Mouse (Mus musculus) intestine, embryonic 16.5 days (tissue): ENCODE measurements at regions not wholly inside any gene's neighbourhood (a gene's known extent, or its start where the extent isn't known, plus 50 kb on each side); places are given as distances from the start of the nearest gene placed in this dataset.

Experiments
- ATAC-seq: fragments of 200-750 bp; cut with Nextera tagmentation; 2 replicates; pipeline ENCODE4 v1.8.0; 2017; ENCODE audit warnings: moderate TSS enrichment, moderate library complexity
- H3K27ac ChIP-seq: fragments of 300-500 bp; sonication (generic); 2 replicates; pipeline ENCODE4 v1.5.1; 2014; ENCODE audit warnings: mild to moderate bottlenecking, low read length
- H3K27me3 ChIP-seq: fragments of 300-500 bp; sonication (generic); replicated peaks from 2 replicates; pipeline ENCODE4 v1.6.1; 2014; ENCODE audit warnings: low read length, control low read depth, mixed read lengths; ENCODE audit not compliant: control insufficient read depth, insufficient read depth
- H3K36me3 ChIP-seq: fragments of 300-500 bp; sonication (generic); 2 replicates; pipeline ENCODE4 v1.6.1; 2014; ENCODE audit warnings: low read length, control low read depth; ENCODE audit not compliant: control insufficient read depth, insufficient read depth
- H3K4me1 ChIP-seq: fragments of 300-500 bp; sonication (generic); 2 replicates; pipeline ENCODE4 v1.6.1; 2014; ENCODE audit warnings: low read length, control low read depth, mixed read lengths; ENCODE audit not compliant: control insufficient read depth, insufficient read depth
- H3K4me2 ChIP-seq: fragments of 300-500 bp; sonication (generic); 2 replicates; pipeline ENCODE4 v1.6.1; 2014; ENCODE audit warnings: low read depth, low read length, control low read depth
- H3K4me3 ChIP-seq: fragments of 300-500 bp; sonication (generic); 2 replicates; pipeline ENCODE4 v1.5.1; 2014; ENCODE audit warnings: mild to moderate bottlenecking, low read length
- H3K9ac ChIP-seq: fragments of 300-500 bp; sonication (generic); 2 replicates; pipeline ENCODE4 v1.6.1; 2014; ENCODE audit warnings: low read depth, low read length
- H3K9me3 ChIP-seq: fragments of 300-500 bp; sonication (generic); 2 replicates; pipeline ENCODE4 v1.6.1; 2016; ENCODE audit warnings: low read length, control low read depth; ENCODE audit not compliant: control insufficient read depth
- WGBS: fragments of 180-500 bp; shearing (Covaris S2); extraction: QIAGEN DNeasy Blood & Tissue Kit; methylation state at CpG from one replicate; pipeline ENCODE4 v1.1.7; 2014; 5-methylcytosine and 5-hydroxymethylcytosine counted together

DNA sequence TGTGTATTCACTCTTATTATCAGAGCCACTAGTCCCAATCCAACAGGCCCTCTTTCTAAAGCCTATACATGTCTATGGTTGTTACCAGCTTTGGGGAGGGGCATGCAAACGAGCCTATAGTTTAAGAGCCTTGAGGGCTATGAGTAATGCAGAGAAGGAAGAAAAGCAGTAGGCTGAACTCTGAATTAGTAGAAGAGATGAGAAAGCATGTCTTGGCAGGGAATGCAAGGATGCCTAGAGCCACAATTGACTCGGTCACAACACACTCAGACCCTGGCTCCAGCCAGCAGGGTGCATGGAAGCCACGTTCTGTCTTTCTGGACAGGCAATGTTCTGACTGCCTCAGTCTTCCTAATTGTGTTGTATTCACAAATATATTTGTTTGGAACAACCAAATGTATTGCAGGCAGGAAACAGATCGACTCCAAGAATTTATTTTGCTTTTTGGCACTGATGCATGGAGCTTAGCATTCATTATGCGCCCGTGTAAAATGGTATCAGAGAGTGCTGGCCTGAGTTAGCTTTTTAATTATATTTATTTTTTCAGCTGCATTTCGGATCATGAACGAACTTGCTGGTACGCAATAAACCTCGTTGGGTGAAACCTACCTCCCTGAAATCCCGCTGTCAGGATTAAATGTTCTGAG is 110.2 kb downstream of the Rybp start:
- no peak for ATAC-seq
- Histone ChIP-seq H3K36me3 (no peaks in the 10 kb centered on the region), H3K9ac (no peak overlapping the region), H3K9me3 (no peaks in the 10 kb centered on the region), H3K27ac (no peak overlapping the region), H3K4me1 (peaks cover 6% of the 10 kb centered on the region), H3K27me3 (no peaks in the 10 kb centered on the region), H3K4me3 (no peak overlapping the region), H3K4me2 (no peak overlapping the region)
- WGBS = 87% methylated on average over 11 of the region's 11 CpGs

GRCm38 (mm10) chr6:100170711-100171348 is 116.5 kb downstream of the Rybp start:
- Histone ChIP-seq H3K9ac (peak overlapping the region; percentile 42), H3K4me3 (no peak overlapping the region), H3K36me3 (no peaks in the 10 kb centered on the region), H3K27ac (no peak overlapping the region), H3K4me1 (peaks cover 7% of the 10 kb centered on the region), H3K9me3 (no peaks in the 10 kb centered on the region), H3K27me3 (no peaks in the 10 kb centered on the region), H3K4me2 (peak overlapping the region; percentile 17; the same call in 1 of the 2 replicates)
- 20% methylated on average over 22 of the region's 22 CpGs for WGBS
- no peak; the same call in 1 of the 2 replicates for ATAC-seq

DNA sequence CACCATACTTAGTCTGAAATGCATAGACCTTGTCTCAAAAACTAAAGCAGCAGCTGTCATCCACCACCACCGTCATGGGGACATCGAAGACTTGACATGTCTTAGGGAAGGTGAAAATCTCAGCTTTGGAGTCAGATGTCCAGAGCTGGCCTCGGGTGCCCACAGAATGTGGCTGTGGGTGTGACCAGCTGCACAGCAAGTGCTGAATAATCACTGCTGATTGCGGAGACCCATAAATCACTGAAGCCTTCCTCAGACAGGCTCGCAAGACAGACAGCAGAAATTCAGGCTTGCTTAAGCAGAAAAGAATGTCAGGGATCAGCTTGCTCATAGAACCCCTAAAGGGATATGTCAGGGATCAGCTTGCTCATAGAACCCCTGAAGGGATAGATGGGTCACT is 120.0 kb downstream of the Rybp start:
- Histone ChIP-seq H3K36me3 (no peaks in the 10 kb centered on the region), H3K9me3 (no peaks in the 10 kb centered on the region), H3K4me2 (no peak overlapping the region), H3K4me1 (peaks cover 20% of the 10 kb centered on the region), H3K27me3 (no peaks in the 10 kb centered on the region), H3K4me3 (no peak overlapping the region), H3K9ac (no peak overlapping the region), H3K27ac (no peak overlapping the region)
- no peak for ATAC-seq
- WGBS = 41% methylated on average over 5 of the region's 5 CpGs

GRCm38 (mm10) chr6:100165746-100166145 is 121.5 kb downstream of the Rybp start:
- Histone ChIP-seq H3K4me2 (no peak overlapping the region), H3K36me3 (no peaks in the 10 kb centered on the region), H3K4me1 (peaks cover 19% of the 10 kb centered on the region), H3K9me3 (no peaks in the 10 kb centered on the region), H3K27ac (no peak overlapping the region), H3K9ac (no peak overlapping the region), H3K4me3 (no peak overlapping the region), H3K27me3 (no peaks in the 10 kb centered on the region)
- ATAC-seq = no peak
- 95% methylated on average over 3 of the region's 3 CpGs for WGBS

DNA sequence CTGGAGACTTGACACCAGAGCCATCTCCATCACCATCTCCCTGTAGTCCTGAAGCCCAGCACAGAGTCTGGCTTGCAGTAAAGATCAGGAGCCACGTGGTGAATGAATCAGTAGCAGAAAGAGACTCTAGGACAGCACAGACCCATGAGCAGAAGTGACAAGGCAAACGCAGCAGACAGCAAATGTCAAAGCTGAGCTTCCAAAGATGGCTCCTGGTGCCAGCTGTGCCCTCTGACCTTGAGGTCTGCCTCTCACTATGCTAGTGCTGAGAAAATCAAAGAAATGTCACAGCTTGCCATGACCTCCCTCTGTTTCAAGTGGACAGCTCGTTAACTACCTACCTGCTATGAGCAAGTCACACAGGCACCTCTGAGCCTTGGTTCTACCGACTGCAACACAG is 123.1 kb downstream of the Rybp start:
- Histone ChIP-seq H3K4me3 (no peak overlapping the region), H3K9me3 (no peaks in the 10 kb centered on the region), H3K27ac (no peak overlapping the region), H3K27me3 (no peaks in the 10 kb centered on the region), H3K4me2 (no peak overlapping the region), H3K4me1 (peaks cover 26% of the 10 kb centered on the region), H3K36me3 (no peaks in the 10 kb centered on the region), H3K9ac (no peak overlapping the region)
- 59% methylated on average over 4 of the region's 4 CpGs for WGBS
- no peak for ATAC-seq

DNA sequence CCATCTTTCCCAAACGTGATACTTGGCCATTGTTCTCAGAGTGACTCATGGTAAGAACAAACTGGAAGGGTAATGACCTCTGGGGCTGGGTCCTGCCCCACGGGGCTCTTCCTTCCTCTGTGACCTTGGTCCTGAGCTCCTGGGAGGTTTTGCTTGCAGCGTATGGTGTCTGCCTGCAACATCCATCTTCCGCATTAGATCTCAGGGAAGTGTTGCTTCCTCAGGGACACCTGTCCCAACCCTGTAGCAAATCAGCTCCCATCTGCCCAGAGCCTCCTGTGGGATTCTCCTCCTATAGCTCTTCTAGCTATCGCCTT is 123.5 kb downstream of the Rybp start:
- Histone ChIP-seq H3K27ac (peak overlapping the region; percentile 30; the same call in 1 of the 2 replicates), H3K4me2 (no peak overlapping the region), H3K36me3 (no peaks in the 10 kb centered on the region), H3K4me3 (no peak overlapping the region), H3K9me3 (no peaks in the 10 kb centered on the region), H3K27me3 (no peaks in the 10 kb centered on the region), H3K9ac (peak overlapping the region; percentile 51), H3K4me1 (peaks cover 30% of the 10 kb centered on the region)
- WGBS = 37% methylated on average over 5 of the region's 5 CpGs
- no peak for ATAC-seq

GRCm38 (mm10) chr6:100162961-100163813 is 124.1 kb downstream of the Rybp start:
- peak overlapping the region; percentile 28 for H3K4me3 ChIP-seq
- peak; percentile 69 for ATAC-seq
- 22% methylated on average over 17 of the region's 17 CpGs for WGBS
- no peaks in the 10 kb centered on the region for H3K9me3 ChIP-seq
- H3K9ac ChIP-seq = peak overlapping the region; percentile 51
- H3K36me3 ChIP-seq = no peaks in the 10 kb centered on the region
- no peaks in the 10 kb centered on the region for H3K27me3 ChIP-seq
- peak overlapping the region; percentile 47 for H3K4me2 ChIP-seq
- H3K27ac ChIP-seq = peak overlapping the region; percentile 30; the same call in 1 of the 2 replicates
- H3K4me1 ChIP-seq = peaks cover 35% of the 10 kb centered on the region

DNA sequence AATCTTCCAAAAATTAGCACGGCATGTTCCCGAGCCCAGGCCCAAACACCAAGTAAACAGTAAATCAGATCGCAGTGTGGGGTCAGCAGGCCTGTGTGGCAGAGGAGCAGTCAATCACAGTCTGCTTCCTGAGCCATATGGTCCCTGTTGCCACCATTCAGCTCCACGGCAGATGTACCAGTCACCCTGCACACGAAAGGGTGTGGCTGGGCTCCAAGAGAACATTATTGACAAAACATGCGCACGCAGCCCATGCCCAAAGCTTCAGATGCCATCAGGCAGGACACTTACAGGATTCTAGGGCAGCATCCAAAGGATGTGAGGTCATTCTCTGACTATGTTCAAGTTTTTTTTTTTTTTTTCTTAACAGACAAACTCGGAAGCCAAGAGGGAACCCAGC is 126.6 kb downstream of the Rybp start:
- peaks cover 53% of the 10 kb centered on the region for H3K4me1 ChIP-seq
- 69% methylated on average over 8 of the region's 8 CpGs for WGBS

GRCm38 (mm10) chr6:100159817-100160216 is 127.5 kb downstream of the Rybp start:
- peak; percentile 24; the same call in 1 of the 2 replicates for ATAC-seq
- Histone ChIP-seq H3K27me3 (no peaks in the 10 kb centered on the region), H3K9me3 (no peaks in the 10 kb centered on the region), H3K27ac (no peak overlapping the region), H3K4me3 (no peak overlapping the region), H3K4me2 (no peak overlapping the region), H3K9ac (no peak overlapping the region), H3K36me3 (no peaks in the 10 kb centered on the region), H3K4me1 (peaks cover 59% of the 10 kb centered on the region)
- 57% methylated on average over 4 of the region's 4 CpGs for WGBS

More for the DNA sequence above, 126.6 kb downstream of the Rybp start:
- H3K4me2 ChIP-seq = no peak overlapping the region
- no peak overlapping the region for H3K9ac ChIP-seq
- no peaks in the 10 kb centered on the region for H3K9me3 ChIP-seq
- no peak overlapping the region for H3K27ac ChIP-seq
- H3K27me3 ChIP-seq = no peaks in the 10 kb centered on the region
- no peaks in the 10 kb centered on the region for H3K36me3 ChIP-seq
- H3K4me3 ChIP-seq = no peak overlapping the region
- ATAC-seq = no peak
